Mouse (Mus musculus): ENCODE measurements around the gene Kcns1. TPM values are rescaled to one million over a fixed set of nuclear protein-coding genes. Genes with fewer than 3 reads are reported as not detected.

Kcns1 gene
- polyA plus RNA-seq, 1 experiment, result not detected

GRCm38 (mm10) chr2:164152341-164152740, 18.6 kb downstream of the Kcns1 start:
- Histone ChIP-seq H3K27ac (ENCODE audit: insufficient read depth, low read depth, low read length) (no peak overlapping the region), H3K4me3 (ENCODE audit: insufficient read depth, low read length) (no peak overlapping the region), H3K4me1 (ENCODE audit: control insufficient read depth, insufficient read depth, low read length) (no peaks in the 10 kb centered on the region)
- TF ChIP-seq CTCF (IDR thresholded peaks at IDR 0.05; ENCODE audit: low read depth, low read length) (no peak), POLR2A (IDR thresholded peaks at IDR 0.05; ENCODE audit: borderline replicate concordance, low read depth, low read length) (no peak)

- Histone ChIP-seq H3K4me3 (ENCODE audit: insufficient read depth, low read length) (no peak overlapping the region), H3K27ac (ENCODE audit: insufficient read depth, low read depth, low read length) (no peak overlapping the region), H3K4me1 (ENCODE audit: control insufficient read depth, insufficient read depth, low read length) (no peaks in the 10 kb centered on the region)
- TF ChIP-seq POLR2A (IDR thresholded peaks at IDR 0.05; ENCODE audit: borderline replicate concordance, low read depth, low read length) (no peak), CTCF (IDR thresholded peaks at IDR 0.05; ENCODE audit: low read depth, low read length) (no peak)
These were observed 20.7 kb downstream of the Kcns1 start for GRCm38 (mm10) chr2:164150086-164150760.

- Histone ChIP-seq H3K27ac (ENCODE audit: insufficient read depth, low read depth, low read length) (no peak overlapping the region), H3K4me3 (ENCODE audit: insufficient read depth, low read length) (no peak overlapping the region), H3K4me1 (ENCODE audit: control insufficient read depth, insufficient read depth, low read length) (no peaks in the 10 kb centered on the region)
- TF ChIP-seq CTCF (IDR thresholded peaks at IDR 0.05; ENCODE audit: low read depth, low read length) (no peak), POLR2A (IDR thresholded peaks at IDR 0.05; ENCODE audit: borderline replicate concordance, low read depth, low read length) (no peak)
These were observed 24.4 kb downstream of the Kcns1 start for GRCm38 (mm10) chr2:164146556-164146955.

GRCm38 (mm10) chr2:164144541-164144940, 26.4 kb downstream of the Kcns1 start:
- TF ChIP-seq CTCF (IDR thresholded peaks at IDR 0.05; ENCODE audit: low read depth, low read length) (no peak), POLR2A (IDR thresholded peaks at IDR 0.05; ENCODE audit: borderline replicate concordance, low read depth, low read length) (no peak)
- Histone ChIP-seq H3K4me3 (ENCODE audit: insufficient read depth, low read length) (no peak overlapping the region), H3K27ac (ENCODE audit: insufficient read depth, low read depth, low read length) (no peak overlapping the region), H3K4me1 (ENCODE audit: control insufficient read depth, insufficient read depth, low read length) (no peaks in the 10 kb centered on the region)

- H3K4me3 ChIP-seq (ENCODE audit: insufficient read depth, low read length), result no peak overlapping the region
- no peaks in the 10 kb centered on the region for H3K4me1 ChIP-seq (ENCODE audit: control insufficient read depth, insufficient read depth, low read length)
- no peak overlapping the region for H3K27ac ChIP-seq (ENCODE audit: insufficient read depth, low read depth, low read length)
These were observed 26.9 kb downstream of the Kcns1 start for GRCm38 (mm10) chr2:164144025-164144424.

GRCm38 (mm10) chr2:164142021-164142420, 28.9 kb downstream of the Kcns1 start:
- H3K4me1 ChIP-seq (ENCODE audit: control insufficient read depth, insufficient read depth, low read length), result no peaks in the 10 kb centered on the region
- TF ChIP-seq CTCF (IDR thresholded peaks at IDR 0.05; ENCODE audit: low read depth, low read length) (no peak), POLR2A (IDR thresholded peaks at IDR 0.05; ENCODE audit: borderline replicate concordance, low read depth, low read length) (no peak)
- no peak overlapping the region for H3K4me3 ChIP-seq (ENCODE audit: insufficient read depth, low read length)

More at GRCm38 (mm10) chr2:164144025-164144424, 26.9 kb downstream of the Kcns1 start:
- TF ChIP-seq POLR2A (IDR thresholded peaks at IDR 0.05; ENCODE audit: borderline replicate concordance, low read depth, low read length) (no peak), CTCF (IDR thresholded peaks at IDR 0.05; ENCODE audit: low read depth, low read length) (no peak)

GRCm38 (mm10) chr2:164137754-164138153, 33.2 kb downstream of the Kcns1 start:
- H3K4me1 ChIP-seq (ENCODE audit: control insufficient read depth, insufficient read depth, low read length), result no peaks in the 10 kb centered on the region
- no peak overlapping the region for H3K4me3 ChIP-seq (ENCODE audit: insufficient read depth, low read length)
- TF ChIP-seq POLR2A (IDR thresholded peaks at IDR 0.05; ENCODE audit: borderline replicate concordance, low read depth, low read length) (no peak), CTCF (IDR thresholded peaks at IDR 0.05; ENCODE audit: low read depth, low read length) (no peak)
- H3K27ac ChIP-seq (ENCODE audit: insufficient read depth, low read depth, low read length), result no peak overlapping the region

More at GRCm38 (mm10) chr2:164142021-164142420, 28.9 kb downstream of the Kcns1 start:
- no peak overlapping the region for H3K27ac ChIP-seq (ENCODE audit: insufficient read depth, low read depth, low read length)

GRCm38 (mm10) chr2:164136393-164136792, 34.5 kb downstream of the Kcns1 start:
- no peak for TF ChIP-seq POLR2A (IDR thresholded peaks at IDR 0.05; ENCODE audit: borderline replicate concordance, low read depth, low read length)
- TF ChIP-seq CTCF (IDR thresholded peaks at IDR 0.05; ENCODE audit: low read depth, low read length), result no peak
- H3K4me1 ChIP-seq (ENCODE audit: control insufficient read depth, insufficient read depth, low read length), result no peaks in the 10 kb centered on the region
- H3K4me3 ChIP-seq (ENCODE audit: insufficient read depth, low read length), result no peak overlapping the region
- no peak overlapping the region for H3K27ac ChIP-seq (ENCODE audit: insufficient read depth, low read depth, low read length)

GRCm38 (mm10) chr2:164135367-164135766, 35.5 kb downstream of the Kcns1 start:
- Histone ChIP-seq H3K27ac (ENCODE audit: insufficient read depth, low read depth, low read length) (no peak overlapping the region), H3K4me1 (ENCODE audit: control insufficient read depth, insufficient read depth, low read length) (no peaks in the 10 kb centered on the region)
- TF ChIP-seq CTCF (IDR thresholded peaks at IDR 0.05; ENCODE audit: low read depth, low read length) (no peak), POLR2A (IDR thresholded peaks at IDR 0.05; ENCODE audit: borderline replicate concordance, low read depth, low read length) (no peak)

GRCm38 (mm10) chr2:164134563-164134962, 36.4 kb downstream of the Kcns1 start:
- no peaks in the 10 kb centered on the region for H3K4me1 ChIP-seq (ENCODE audit: control insufficient read depth, insufficient read depth, low read length)
- no peak overlapping the region for H3K4me3 ChIP-seq (ENCODE audit: insufficient read depth, low read length)
- no peak for TF ChIP-seq POLR2A (IDR thresholded peaks at IDR 0.05; ENCODE audit: borderline replicate concordance, low read depth, low read length)
- TF ChIP-seq CTCF (IDR thresholded peaks at IDR 0.05; ENCODE audit: low read depth, low read length), result no peak
- no peak overlapping the region for H3K27ac ChIP-seq (ENCODE audit: insufficient read depth, low read depth, low read length)

More at GRCm38 (mm10) chr2:164135367-164135766, 35.5 kb downstream of the Kcns1 start:
- H3K4me3 ChIP-seq (ENCODE audit: insufficient read depth, low read length), result no peak overlapping the region
